Mouse (Mus musculus): ENCODE data around the gene Pogz. TPM values are rescaled to one million over a fixed set of nuclear protein-coding genes. Genes with fewer than 3 reads are reported as not detected.
A peak's percentile ranks its signal among the peaks of the same experiment; 100 is the strongest.

Gene Pogz
- polyA plus RNA-seq (2014; fragmentation: Nextera tagmentation; extraction: Ambion mirVana): 25.6 and 26.3 TPM in 2 replicates

- ATAC-seq (ENCODE audit: insufficient number of reproducible peaks, low FRiP score, low TSS enrichment, low read depth) (peak; percentile 92), DNase-seq (ENCODE audit: low spot score) (peak; percentile 99)
- Histone ChIP-seq H3K9ac (ENCODE audit: low read length) (peak within 1 kb of the TSS; percentile 92), H3K9me3 (ENCODE audit: control insufficient read depth, low read length) (no peaks in the 10 kb centered on the region), H3K4me2 (ENCODE audit: low read depth, severe bottlenecking) (peak within 1 kb of the TSS; percentile 76), H3K36me3 (ENCODE audit: control insufficient read depth, insufficient read depth, low read length) (no peaks in the 10 kb centered on the region), H3K27me3 (ENCODE audit: control insufficient read depth, insufficient read depth, low read length) (no peaks in the 10 kb centered on the region), H3K27ac (replicated peaks; ENCODE audit: low read depth, low read length) (peak within 1 kb of the TSS; percentile 94), H3K4me1 (ENCODE audit: control insufficient read depth, insufficient read depth, low read length) (0 out of 2 replicates have a peak, but pooled peaks cover 5% of the 10 kb centered on the region), H3K4me3 (ENCODE audit: low read depth, low read length) (peak within 1 kb of the TSS; percentile 72)
- under 1% methylated on average over 54 of the region's 57 CpGs for WGBS
Observed at GRCm38 (mm10) chr3:94837183-94837890, at the start of gene Pogz. TSS of gene Pogz (plus strand) at chr3:94837567.

GRCm38 (mm10) chr3:94789071-94789470, 48.3 kb upstream of the Pogz start:
- 89% methylated on average over 1 of the region's 1 CpGs for WGBS
- H3K9me3 ChIP-seq (ENCODE audit: control insufficient read depth, low read length): no peaks in the 10 kb centered on the region
- DNase-seq (ENCODE audit: low spot score) (no peak), ATAC-seq (ENCODE audit: insufficient number of reproducible peaks, low FRiP score, low TSS enrichment, low read depth) (no peak)
- peaks cover 10% of the 10 kb centered on the region; the same call in 1 of the 2 replicates for H3K4me1 ChIP-seq (ENCODE audit: control insufficient read depth, insufficient read depth, low read length)
- no peak overlapping the region for H3K4me3 ChIP-seq (ENCODE audit: low read depth, low read length)
- no peaks in the 10 kb centered on the region for H3K27me3 ChIP-seq (ENCODE audit: control insufficient read depth, insufficient read depth, low read length)
- H3K9ac ChIP-seq (ENCODE audit: low read length): no peak overlapping the region
- no peak overlapping the region for H3K4me2 ChIP-seq (ENCODE audit: low read depth, severe bottlenecking)
- no peak overlapping the region for H3K27ac ChIP-seq (replicated peaks; ENCODE audit: low read depth, low read length)
- H3K36me3 ChIP-seq (ENCODE audit: control insufficient read depth, insufficient read depth, low read length): no peaks in the 10 kb centered on the region

GRCm38 (mm10) chr3:94789516-94789915, 47.9 kb upstream of the Pogz start:
- Histone ChIP-seq H3K36me3 (ENCODE audit: control insufficient read depth, insufficient read depth, low read length) (no peaks in the 10 kb centered on the region), H3K9me3 (ENCODE audit: control insufficient read depth, low read length) (no peaks in the 10 kb centered on the region), H3K4me3 (ENCODE audit: low read depth, low read length) (no peak overlapping the region), H3K4me1 (ENCODE audit: control insufficient read depth, insufficient read depth, low read length) (peaks cover 10% of the 10 kb centered on the region; the same call in 1 of the 2 replicates), H3K27me3 (ENCODE audit: control insufficient read depth, insufficient read depth, low read length) (no peaks in the 10 kb centered on the region), H3K4me2 (ENCODE audit: low read depth, severe bottlenecking) (no peak overlapping the region), H3K9ac (ENCODE audit: low read length) (no peak overlapping the region), H3K27ac (replicated peaks; ENCODE audit: low read depth, low read length) (no peak overlapping the region)
- DNase-seq (ENCODE audit: low spot score) (no peak), ATAC-seq (ENCODE audit: insufficient number of reproducible peaks, low FRiP score, low TSS enrichment, low read depth) (no peak)
- 90% methylated on average over 2 of the region's 2 CpGs for WGBS

GRCm38 (mm10) chr3:94792258-94792657, 45.1 kb upstream of the Pogz start:
- Histone ChIP-seq H3K27me3 (ENCODE audit: control insufficient read depth, insufficient read depth, low read length) (no peaks in the 10 kb centered on the region), H3K36me3 (ENCODE audit: control insufficient read depth, insufficient read depth, low read length) (no peaks in the 10 kb centered on the region), H3K4me1 (ENCODE audit: control insufficient read depth, insufficient read depth, low read length) (0 out of 2 replicates have a peak, but pooled peaks cover 2% of the 10 kb centered on the region), H3K4me3 (ENCODE audit: low read depth, low read length) (no peak overlapping the region), H3K9me3 (ENCODE audit: control insufficient read depth, low read length) (no peaks in the 10 kb centered on the region), H3K27ac (replicated peaks; ENCODE audit: low read depth, low read length) (no peak overlapping the region), H3K9ac (ENCODE audit: low read length) (no peak overlapping the region), H3K4me2 (ENCODE audit: low read depth, severe bottlenecking) (no peak overlapping the region)
- 83% methylated on average over 2 of the region's 2 CpGs for WGBS
- DNase-seq (ENCODE audit: low spot score): no peak
- no peak for ATAC-seq (ENCODE audit: insufficient number of reproducible peaks, low FRiP score, low TSS enrichment, low read depth)

GRCm38 (mm10) chr3:94793672-94794071, 43.7 kb upstream of the Pogz start:
- H3K36me3 ChIP-seq (ENCODE audit: control insufficient read depth, insufficient read depth, low read length): no peaks in the 10 kb centered on the region
- no peak overlapping the region for H3K4me2 ChIP-seq (ENCODE audit: low read depth, severe bottlenecking)
- no peak overlapping the region for H3K9ac ChIP-seq (ENCODE audit: low read length)
- no peak overlapping the region for H3K4me3 ChIP-seq (ENCODE audit: low read depth, low read length)
- DNase-seq (ENCODE audit: low spot score) (no peak), ATAC-seq (ENCODE audit: insufficient number of reproducible peaks, low FRiP score, low TSS enrichment, low read depth) (no peak)
- H3K27me3 ChIP-seq (ENCODE audit: control insufficient read depth, insufficient read depth, low read length): no peaks in the 10 kb centered on the region
- WGBS: 94% methylated on average over 2 of the region's 2 CpGs
- no peaks in the 10 kb centered on the region for H3K4me1 ChIP-seq (ENCODE audit: control insufficient read depth, insufficient read depth, low read length)
- no peaks in the 10 kb centered on the region for H3K9me3 ChIP-seq (ENCODE audit: control insufficient read depth, low read length)
- H3K27ac ChIP-seq (replicated peaks; ENCODE audit: low read depth, low read length): no peak overlapping the region

GRCm38 (mm10) chr3:94794359-94794758, 43.0 kb upstream of the Pogz start:
- Histone ChIP-seq H3K27me3 (ENCODE audit: control insufficient read depth, insufficient read depth, low read length) (no peaks in the 10 kb centered on the region), H3K36me3 (ENCODE audit: control insufficient read depth, insufficient read depth, low read length) (no peaks in the 10 kb centered on the region), H3K4me2 (ENCODE audit: low read depth, severe bottlenecking) (no peak overlapping the region), H3K27ac (replicated peaks; ENCODE audit: low read depth, low read length) (no peak overlapping the region), H3K4me3 (ENCODE audit: low read depth, low read length) (no peak overlapping the region), H3K4me1 (ENCODE audit: control insufficient read depth, insufficient read depth, low read length) (no peaks in the 10 kb centered on the region), H3K9me3 (ENCODE audit: control insufficient read depth, low read length) (no peaks in the 10 kb centered on the region), H3K9ac (ENCODE audit: low read length) (no peak overlapping the region)
- ATAC-seq (ENCODE audit: insufficient number of reproducible peaks, low FRiP score, low TSS enrichment, low read depth): no peak
- DNase-seq (ENCODE audit: low spot score): no peak
- WGBS: 76% methylated on average over 2 of the region's 2 CpGs

GRCm38 (mm10) chr3:94795596-94796140, 41.7 kb upstream of the Pogz start:
- no peaks in the 10 kb centered on the region for H3K36me3 ChIP-seq (ENCODE audit: control insufficient read depth, insufficient read depth, low read length)
- H3K9me3 ChIP-seq (ENCODE audit: control insufficient read depth, low read length): no peaks in the 10 kb centered on the region
- no peaks in the 10 kb centered on the region for H3K4me1 ChIP-seq (ENCODE audit: control insufficient read depth, insufficient read depth, low read length)
- 44% methylated on average over 7 of the region's 7 CpGs for WGBS
- H3K4me3 ChIP-seq (ENCODE audit: low read depth, low read length): no peak overlapping the region
- H3K27ac ChIP-seq (replicated peaks; ENCODE audit: low read depth, low read length): no peak overlapping the region
- no peak for DNase-seq (ENCODE audit: low spot score)
- H3K9ac ChIP-seq (ENCODE audit: low read length): no peak overlapping the region
- ATAC-seq (ENCODE audit: insufficient number of reproducible peaks, low FRiP score, low TSS enrichment, low read depth): no peak
- H3K4me2 ChIP-seq (ENCODE audit: low read depth, severe bottlenecking): no peak overlapping the region
- no peaks in the 10 kb centered on the region for H3K27me3 ChIP-seq (ENCODE audit: control insufficient read depth, insufficient read depth, low read length)

- H3K27me3 ChIP-seq (ENCODE audit: control insufficient read depth, insufficient read depth, low read length): no peaks in the 10 kb centered on the region
- no peak overlapping the region for H3K27ac ChIP-seq (replicated peaks; ENCODE audit: low read depth, low read length)
- H3K4me1 ChIP-seq (ENCODE audit: control insufficient read depth, insufficient read depth, low read length): no peaks in the 10 kb centered on the region
- no peaks in the 10 kb centered on the region for H3K9me3 ChIP-seq (ENCODE audit: control insufficient read depth, low read length)
- ATAC-seq (ENCODE audit: insufficient number of reproducible peaks, low FRiP score, low TSS enrichment, low read depth): no peak
- H3K4me3 ChIP-seq (ENCODE audit: low read depth, low read length): no peak overlapping the region
- no peak overlapping the region for H3K4me2 ChIP-seq (ENCODE audit: low read depth, severe bottlenecking)
- no peak for DNase-seq (ENCODE audit: low spot score)
- no peak overlapping the region for H3K9ac ChIP-seq (ENCODE audit: low read length)
- no peaks in the 10 kb centered on the region for H3K36me3 ChIP-seq (ENCODE audit: control insufficient read depth, insufficient read depth, low read length)
Observed at GRCm38 (mm10) chr3:94796181-94796580, 41.2 kb upstream of the Pogz start.

Data from limb, embryonic 11.5 days (tissue).